Mouse (Mus musculus) limb, embryonic 10.5 days (tissue): ENCODE measurements around the gene Lnpep. TPM values are rescaled to one million over a fixed set of nuclear protein-coding genes. Genes with fewer than 3 reads are reported as not detected.

Experiments
- DNase-seq: peaks from one replicate; pipeline ENCODE4 v3.0.0-alpha.2; 2017; ENCODE audit warnings: low spot score
- H3K27ac ChIP-seq: fragments of 300-500 bp; sonication (generic); 2 replicates; pipeline ENCODE4 v1.5.1; 2016; ENCODE audit warnings: mild to moderate bottlenecking
- H3K27me3 ChIP-seq: fragments of 300-500 bp; sonication (generic); 2 replicates; pipeline ENCODE4 v1.6.1; 2016; ENCODE audit warnings: low read depth, mild to moderate bottlenecking; ENCODE audit not compliant: poor library complexity, severe bottlenecking
- H3K36me3 ChIP-seq: fragments of 300-500 bp; sonication (generic); 2 replicates; pipeline ENCODE4 v1.6.1; 2016; ENCODE audit warnings: mild to moderate bottlenecking, moderate library complexity
- H3K4me1 ChIP-seq: fragments of 300-500 bp; sonication (generic); 2 replicates; pipeline ENCODE4 v1.6.1; 2016
- H3K4me3 ChIP-seq: fragments of 300-500 bp; sonication (generic); 2 replicates; pipeline ENCODE4 v1.5.1; 2016; ENCODE audit warnings: mild to moderate bottlenecking, moderate library complexity
- H3K9me3 ChIP-seq: fragments of 300-500 bp; sonication (generic); replicated peaks from 2 replicates; pipeline ENCODE4 v1.6.1; 2016; ENCODE audit warnings: mild to moderate bottlenecking
- WGBS: fragments of 180-500 bp; shearing (Covaris S2); methylation state at CpG from one replicate; pipeline ENCODE4 v1.1.7; 2016; 5-methylcytosine and 5-hydroxymethylcytosine counted together
- polyA plus RNA-seq: library from polyadenylated mRNA; unstranded; fragments of >200 nt; fragmentation: Nextera tagmentation; extraction: Ambion mirVana; gene quantifications from 2 replicates; pipeline ENCODE4 v1.2.1, GENCODE M21; 2016

The Lnpep gene
- polyA plus RNA-seq, 1 experiment from 2014 or later = 10.1 TPM

DNA sequence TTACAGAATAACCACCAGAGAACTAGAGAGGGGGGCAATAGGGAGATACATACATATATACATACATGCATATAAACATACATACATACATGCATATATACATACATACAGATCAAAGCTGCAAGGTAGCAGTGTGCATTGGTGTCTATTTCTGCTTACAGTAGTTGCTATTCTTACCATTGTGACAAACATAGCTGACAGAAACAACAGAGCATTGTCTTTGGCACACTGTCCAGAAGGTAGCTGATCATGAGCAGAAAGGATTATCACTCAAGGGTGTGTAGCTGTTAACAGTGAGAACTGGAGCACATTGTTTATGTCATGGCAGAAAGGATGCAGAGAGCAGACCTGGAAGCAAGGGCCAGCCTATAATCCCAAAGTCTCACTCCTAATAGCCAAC lies 22.1 kb downstream of the Lnpep start:
- no peak for DNase-seq
- H3K4me1 ChIP-seq = no peaks in the 10 kb centered on the region
- no peak overlapping the region for H3K27ac ChIP-seq
- H3K4me3 ChIP-seq = no peak overlapping the region
- H3K36me3 ChIP-seq = no peaks in the 10 kb centered on the region
- no peaks in the 10 kb centered on the region for H3K27me3 ChIP-seq
- H3K9me3 ChIP-seq = no peaks in the 10 kb centered on the region

DNA sequence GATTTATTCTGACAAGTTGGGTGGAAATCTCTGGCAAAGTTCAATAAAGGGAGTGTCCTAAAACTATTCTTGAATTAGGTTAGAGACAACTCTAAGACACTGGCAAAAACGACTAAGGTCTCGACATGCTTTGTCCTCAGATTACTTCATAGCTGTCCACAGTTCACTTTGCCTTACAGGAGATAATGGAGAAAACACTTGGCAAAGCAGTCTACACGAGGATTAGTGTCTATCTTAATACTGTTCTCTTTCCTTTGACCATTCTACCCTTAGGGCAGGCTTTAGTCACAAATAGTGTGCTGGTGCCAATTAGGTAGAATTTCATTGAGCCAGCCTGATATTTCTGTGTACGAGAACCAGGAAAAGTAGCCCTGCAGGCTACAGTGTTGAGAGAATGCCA lies 22.5 kb downstream of the Lnpep start:
- no peaks in the 10 kb centered on the region for H3K27me3 ChIP-seq
- WGBS = 77% methylated on average over 4 of the region's 4 CpGs
- no peak for DNase-seq
- no peak overlapping the region for H3K4me3 ChIP-seq
- no peaks in the 10 kb centered on the region for H3K36me3 ChIP-seq
- no peaks in the 10 kb centered on the region for H3K9me3 ChIP-seq
- no peak overlapping the region for H3K27ac ChIP-seq
- H3K4me1 ChIP-seq = no peaks in the 10 kb centered on the region

DNA sequence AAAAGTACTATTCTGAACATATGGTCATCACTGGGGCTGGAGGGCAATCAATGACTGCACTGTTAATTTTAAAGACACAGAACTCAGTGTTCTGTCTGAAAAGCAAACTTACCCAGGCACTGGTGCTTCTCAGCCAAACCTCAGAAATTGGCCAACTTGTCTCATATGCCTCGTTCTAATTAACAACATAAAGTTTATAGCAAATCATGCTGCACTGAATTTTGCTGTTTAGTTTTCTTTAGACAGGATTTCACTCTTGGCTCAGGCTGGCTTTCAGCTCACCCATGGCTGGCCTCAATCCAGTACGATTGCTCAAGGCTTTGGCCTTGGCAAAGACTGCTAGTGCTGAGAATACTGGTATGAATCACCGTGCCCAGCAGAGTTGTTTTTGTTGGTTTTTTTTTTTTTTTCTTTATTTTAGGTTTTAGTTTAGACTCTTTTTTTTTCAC lies 24.0 kb downstream of the Lnpep start:
- no peaks in the 10 kb centered on the region for H3K4me1 ChIP-seq
- H3K36me3 ChIP-seq = no peaks in the 10 kb centered on the region
- H3K9me3 ChIP-seq = no peaks in the 10 kb centered on the region
- no peak overlapping the region for H3K27ac ChIP-seq
- no peak for DNase-seq
- H3K4me3 ChIP-seq = no peak overlapping the region
- WGBS = 88% methylated on average over 3 of the region's 3 CpGs
- no peaks in the 10 kb centered on the region for H3K27me3 ChIP-seq

DNA sequence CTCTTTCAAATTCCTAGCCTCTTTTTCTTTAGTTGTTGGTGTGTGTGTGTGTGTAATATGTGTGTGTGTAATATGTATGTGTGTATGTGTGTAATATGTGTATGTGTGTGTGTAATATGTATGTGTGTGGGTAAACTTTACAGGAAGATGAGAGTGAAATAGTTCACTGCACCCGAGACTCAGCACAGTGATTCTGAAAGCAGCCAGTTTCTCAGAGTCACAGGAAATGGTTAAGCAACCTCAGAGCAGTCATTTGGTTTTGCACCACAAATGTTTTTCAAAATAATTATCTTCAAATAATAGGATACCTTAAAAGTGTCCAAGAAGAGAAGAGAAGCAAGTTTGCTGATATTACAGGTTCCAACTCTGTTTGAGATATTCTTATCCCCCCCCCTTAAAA lies 24.8 kb downstream of the Lnpep start:
- DNase-seq = no peak
- Histone ChIP-seq H3K36me3 (no peaks in the 10 kb centered on the region), H3K4me3 (no peak overlapping the region), H3K9me3 (no peaks in the 10 kb centered on the region), H3K27me3 (no peaks in the 10 kb centered on the region), H3K27ac (no peak overlapping the region), H3K4me1 (no peaks in the 10 kb centered on the region)
- 81% methylated on average over 1 of the region's 1 CpGs for WGBS

- Histone ChIP-seq H3K27ac (no peak overlapping the region), H3K36me3 (no peaks in the 10 kb centered on the region), H3K4me1 (no peaks in the 10 kb centered on the region), H3K27me3 (no peaks in the 10 kb centered on the region), H3K9me3 (no peaks in the 10 kb centered on the region), H3K4me3 (no peak overlapping the region)
- WGBS = 92% methylated on average over 2 of the region's 2 CpGs
- no peak for DNase-seq
Observed at GRCm38 (mm10) chr17:17598355-17598754, 26.5 kb downstream of the Lnpep start.

GRCm38 (mm10) chr17:17592926-17593325 lies 31.9 kb downstream of the Lnpep start:
- 92% methylated on average over 1 of the region's 1 CpGs for WGBS
- H3K27me3 ChIP-seq = no peaks in the 10 kb centered on the region
- no peaks in the 10 kb centered on the region for H3K4me1 ChIP-seq
- H3K36me3 ChIP-seq = peaks cover 4% of the 10 kb centered on the region
- no peaks in the 10 kb centered on the region for H3K9me3 ChIP-seq
- DNase-seq = no peak
- no peak overlapping the region for H3K4me3 ChIP-seq
- H3K27ac ChIP-seq = no peak overlapping the region

- Histone ChIP-seq H3K36me3 (peaks cover 3% of the 10 kb centered on the region), H3K27ac (no peak overlapping the region), H3K27me3 (no peaks in the 10 kb centered on the region), H3K4me3 (no peak overlapping the region), H3K4me1 (no peaks in the 10 kb centered on the region), H3K9me3 (no peaks in the 10 kb centered on the region)
- 88% methylated on average over 7 of the region's 7 CpGs for WGBS
- no peak for DNase-seq
Observed at GRCm38 (mm10) chr17:17587333-17588047, 37.4 kb downstream of the Lnpep start.

- H3K27me3 ChIP-seq = no peaks in the 10 kb centered on the region
- WGBS = 92% methylated on average over 4 of the region's 4 CpGs
Observed at GRCm38 (mm10) chr17:17585115-17585514, 39.7 kb downstream of the Lnpep start.

DNA sequence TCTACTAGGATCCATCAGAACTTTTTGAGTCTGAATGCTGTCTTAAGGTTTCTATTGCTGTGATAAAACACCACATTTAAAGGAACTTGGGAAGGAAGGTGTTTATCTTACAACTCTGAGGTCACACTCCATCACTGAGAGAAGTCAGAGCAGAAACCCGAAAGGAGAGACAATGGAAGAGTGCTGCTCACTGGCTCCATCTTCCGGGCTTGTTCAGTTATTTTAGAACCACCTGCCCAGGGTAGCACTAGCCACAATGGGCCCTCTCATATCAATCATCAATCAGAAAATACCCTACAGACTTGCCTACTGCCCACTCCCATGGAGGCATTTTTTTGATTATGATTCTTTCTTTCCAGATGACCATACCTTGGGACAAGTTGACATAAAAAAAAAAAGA lies 41.0 kb downstream of the Lnpep start:
- Histone ChIP-seq H3K27me3 (no peaks in the 10 kb centered on the region), H3K9me3 (no peaks in the 10 kb centered on the region), H3K4me3 (no peak overlapping the region), H3K4me1 (no peaks in the 10 kb centered on the region), H3K27ac (no peak overlapping the region), H3K36me3 (peaks cover 3% of the 10 kb centered on the region)
- WGBS = 74% methylated on average over 2 of the region's 2 CpGs
- no peak for DNase-seq

More at GRCm38 (mm10) chr17:17585115-17585514, 39.7 kb downstream of the Lnpep start:
- no peaks in the 10 kb centered on the region for H3K4me1 ChIP-seq
- H3K9me3 ChIP-seq = no peaks in the 10 kb centered on the region
- no peak overlapping the region for H3K27ac ChIP-seq
- H3K4me3 ChIP-seq = no peak overlapping the region
- no peaks in the 10 kb centered on the region for H3K36me3 ChIP-seq
- DNase-seq = no peak

GRCm38 (mm10) chr17:17581234-17581633 lies 43.6 kb downstream of the Lnpep start:
- Histone ChIP-seq H3K36me3 (peaks cover 25% of the 10 kb centered on the region), H3K27ac (no peak overlapping the region), H3K4me3 (no peak overlapping the region), H3K4me1 (no peaks in the 10 kb centered on the region), H3K9me3 (no peaks in the 10 kb centered on the region), H3K27me3 (no peaks in the 10 kb centered on the region)
- 96% methylated on average over 3 of the region's 3 CpGs for WGBS
- DNase-seq = no peak

- DNase-seq = no peak
- H3K27me3 ChIP-seq = no peaks in the 10 kb centered on the region
- WGBS = 97% methylated on average over 9 of the region's 9 CpGs
- no peak overlapping the region for H3K4me3 ChIP-seq
- peaks cover 72% of the 10 kb centered on the region for H3K36me3 ChIP-seq
- H3K27ac ChIP-seq = no peak overlapping the region
- H3K9me3 ChIP-seq = no peaks in the 10 kb centered on the region
- H3K4me1 ChIP-seq = no peaks in the 10 kb centered on the region
Observed at GRCm38 (mm10) chr17:17576399-17576798, 48.5 kb downstream of the Lnpep start.

GRCm38 (mm10) chr17:17567071-17567470 lies 57.8 kb downstream of the Lnpep start:
- no peak overlapping the region for H3K4me3 ChIP-seq
- WGBS = 50% methylated on average over 3 of the region's 3 CpGs
- no peak for DNase-seq

DNA sequence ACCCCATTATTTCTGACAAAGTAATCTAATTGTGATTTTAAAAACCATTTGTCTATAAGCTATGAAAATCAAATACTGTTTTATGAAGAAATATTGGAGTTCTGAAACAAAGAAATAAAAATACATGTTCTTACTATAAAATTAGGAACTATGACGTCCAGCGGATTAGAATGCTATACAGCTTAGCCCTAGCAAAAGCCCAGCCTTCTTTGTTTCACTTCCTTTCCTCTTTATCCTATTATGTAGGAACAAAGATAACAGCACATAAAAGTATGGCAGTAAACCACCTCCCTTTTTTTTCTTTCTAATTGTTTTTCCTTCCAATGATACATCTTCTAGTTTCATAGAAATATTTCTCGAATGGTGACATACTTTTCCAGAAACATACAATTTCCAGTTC lies 75.9 kb downstream of the Lnpep start:
- DNase-seq = no peak
- no peaks in the 10 kb centered on the region for H3K9me3 ChIP-seq
- no peaks in the 10 kb centered on the region for H3K27me3 ChIP-seq
- H3K27ac ChIP-seq = no peak overlapping the region
- H3K4me3 ChIP-seq = no peak overlapping the region
- peaks cover 61% of the 10 kb centered on the region for H3K36me3 ChIP-seq
- WGBS = 92% methylated on average over 3 of the region's 3 CpGs
- no peaks in the 10 kb centered on the region for H3K4me1 ChIP-seq

More at GRCm38 (mm10) chr17:17567071-17567470, 57.8 kb downstream of the Lnpep start:
- Histone ChIP-seq H3K9me3 (no peaks in the 10 kb centered on the region), H3K27me3 (no peaks in the 10 kb centered on the region), H3K4me1 (peaks cover 4% of the 10 kb centered on the region; the same call in 1 of the 2 replicates), H3K36me3 (peaks cover 73% of the 10 kb centered on the region), H3K27ac (no peak overlapping the region)

- Histone ChIP-seq H3K4me3 (no peak overlapping the region), H3K36me3 (peaks cover 89% of the 10 kb centered on the region), H3K4me1 (no peaks in the 10 kb centered on the region)
Observed at GRCm38 (mm10) chr17:17531338-17531737, 93.5 kb downstream of the Lnpep start.

More at GRCm38 (mm10) chr17:17531338-17531737, 93.5 kb downstream of the Lnpep start:
- Histone ChIP-seq H3K9me3 (no peaks in the 10 kb centered on the region), H3K27ac (no peak overlapping the region), H3K27me3 (no peaks in the 10 kb centered on the region)
- no peak for DNase-seq
